Mouse (Mus musculus) fibroblast of lung, adult 2 months (primary cell): ENCODE measurements around the gene Trp53rka.
A peak's percentile ranks its signal among the peaks of the same experiment; 100 is the strongest.

Experiments used
- DNase-seq: peaks from one replicate; pipeline ENCODE4 v3.0.0-alpha.2; 2011; ENCODE audit warnings: low read depth

Trp53rka gene

GRCm38 (mm10) chr2:165485826-165486225, 7.3 kb downstream of the Trp53rka start:
- DNase-seq, result no peak

- DNase-seq, result no peak
Observed at GRCm38 (mm10) chr2:165484152-165484551, 9.0 kb downstream of the Trp53rka start.

GRCm38 (mm10) chr2:165482003-165482402, 11.1 kb downstream of the Trp53rka start:
- no peak for DNase-seq

GRCm38 (mm10) chr2:165475850-165476249, 17.3 kb downstream of the Trp53rka start:
- DNase-seq, result no peak

- DNase-seq, result no peak
Observed at GRCm38 (mm10) chr2:165475412-165475811, 17.7 kb downstream of the Trp53rka start.

- DNase-seq, result no peak
Observed at GRCm38 (mm10) chr2:165473003-165473402, 20.1 kb downstream of the Trp53rka start, which contains the start of gene Slc13a3. TSS of gene Slc13a3 (minus strand) at chr2:165473230.

GRCm38 (mm10) chr2:165471943-165472342, 21.2 kb downstream of the Trp53rka start:
- DNase-seq, result no peak

GRCm38 (mm10) chr2:165470167-165470566, 23.0 kb downstream of the Trp53rka start:
- no peak for DNase-seq

- peak; percentile 16 for DNase-seq
Observed at GRCm38 (mm10) chr2:165467824-165468452, 25.2 kb downstream of the Trp53rka start.

GRCm38 (mm10) chr2:165459663-165460062, 33.5 kb downstream of the Trp53rka start:
- no peak for DNase-seq

GRCm38 (mm10) chr2:165458189-165458588, 34.9 kb downstream of the Trp53rka start:
- no peak for DNase-seq

GRCm38 (mm10) chr2:165456710-165457109, 36.4 kb downstream of the Trp53rka start:
- no peak for DNase-seq

GRCm38 (mm10) chr2:165452730-165453693, 40.1 kb downstream of the Trp53rka start:
- DNase-seq, result no peak

GRCm38 (mm10) chr2:165448475-165448874, 44.6 kb downstream of the Trp53rka start:
- no peak for DNase-seq

- DNase-seq, result no peak
Observed at GRCm38 (mm10) chr2:165444861-165445260, 48.3 kb downstream of the Trp53rka start.

GRCm38 (mm10) chr2:165442981-165443380, 50.1 kb downstream of the Trp53rka start:
- no peak for DNase-seq

GRCm38 (mm10) chr2:165441613-165442012, 51.5 kb downstream of the Trp53rka start:
- no peak for DNase-seq
